Mouse (Mus musculus) bone marrow, adult 2 months (tissue): ENCODE measurements around the gene Slc25a27. TPM values are rescaled to one million over a fixed set of nuclear protein-coding genes. Genes with fewer than 3 reads are reported as not detected.

Experiments
- H3K27ac ChIP-seq: fragments of 200-500 bp; 2 replicates; pipeline ENCODE4 v1.5.1; 2012; ENCODE audit warnings: low read depth, mild to moderate bottlenecking, control low read depth, inconsistent platforms, low read length; ENCODE audit not compliant: control insufficient read depth, poor library complexity, insufficient read depth
- H3K4me1 ChIP-seq: fragments of 200-500 bp; 2 replicates; pipeline ENCODE4 v1.6.1; 2011; ENCODE audit warnings: low read length; ENCODE audit not compliant: control insufficient read depth, insufficient read depth
- H3K4me3 ChIP-seq: fragments of 200-500 bp; replicated peaks from 2 replicates; pipeline ENCODE3; 2011; ENCODE audit warnings: mild to moderate bottlenecking, low read depth, low read length, control low read depth; ENCODE audit not compliant: control insufficient read depth
- CTCF ChIP-seq: fragments of 200-500 bp; IDR thresholded peaks from 2 replicates; pipeline ENCODE4 v1.5.1; 2011; ENCODE audit warnings: low read length, control low read depth; ENCODE audit not compliant: control insufficient read depth, insufficient read depth
- POLR2A ChIP-seq: fragments of 200-500 bp; IDR thresholded peaks from 2 replicates; pipeline ENCODE4 v1.6.1; 2011; ENCODE audit warnings: low read depth, mild to moderate bottlenecking, control low read depth, low read length, borderline replicate concordance; ENCODE audit not compliant: control insufficient read depth
- WGBS: fragments of 180-500 bp; shearing (Covaris S2); methylation state at CpG from one replicate; pipeline ENCODE4 v1.1.7; 2018; 5-methylcytosine and 5-hydroxymethylcytosine counted together
- polyA plus RNA-seq: library from polyadenylated mRNA; stranded (reverse); fragments of >200 nt; gene quantifications from 2 replicates; pipeline ENCODE4 v1.2.4, GENCODE M21; 2011; ENCODE audit warnings: low replicate concordance; ENCODE audit not compliant: missing spikeins, insufficient read depth, insufficient read length

The Slc25a27 gene
- polyA plus RNA-seq = 0.66 and 3.2 TPM in 2 replicates

GRCm38 (mm10) chr17:43666576-43667289 lies at the start of gene Slc25a27:
Slc25a27 (minus strand) TSS chr17:43667214.
- H3K27ac ChIP-seq = peak within 1 kb of the TSS; percentile 41; the same call in 1 of the 2 replicates
- under 1% methylated on average over 41 of the region's 41 CpGs for WGBS
- peak within 1 kb of the TSS; percentile 83 for H3K4me3 ChIP-seq

DNA sequence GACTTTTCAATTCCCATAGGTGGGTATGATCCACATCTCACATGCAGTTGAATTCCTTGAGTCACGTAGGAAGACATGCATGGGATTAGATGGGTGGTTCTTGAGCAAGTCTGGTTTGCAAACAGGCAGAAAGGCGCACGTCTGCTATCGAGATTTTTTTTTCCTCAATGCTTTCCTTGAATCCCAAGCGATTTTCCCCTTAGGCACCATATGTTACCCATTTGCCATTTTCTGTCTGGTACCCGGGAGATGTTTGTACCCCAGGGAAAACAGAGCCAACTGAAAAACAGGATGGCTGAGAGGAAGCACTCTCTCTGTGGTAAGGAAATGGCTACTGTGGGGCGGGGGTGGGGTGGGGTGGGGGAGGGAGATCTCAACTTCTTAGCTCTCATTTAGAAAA lies 49.6 kb upstream of the Slc25a27 start:
- 51% methylated on average over 7 of the region's 7 CpGs for WGBS
- H3K27ac ChIP-seq = no peak overlapping the region
- H3K4me1 ChIP-seq = no peaks in the 10 kb centered on the region; the same call in 1 of the 2 replicates
- TF ChIP-seq CTCF (no peak), POLR2A (no peak)
- H3K4me3 ChIP-seq = no peak overlapping the region

More at GRCm38 (mm10) chr17:43666576-43667289, at the start of gene Slc25a27:
- no peaks in the 10 kb centered on the region; the same call in 1 of the 2 replicates for H3K4me1 ChIP-seq
- no peak for TF ChIP-seq CTCF
- TF ChIP-seq POLR2A = no peak

DNA sequence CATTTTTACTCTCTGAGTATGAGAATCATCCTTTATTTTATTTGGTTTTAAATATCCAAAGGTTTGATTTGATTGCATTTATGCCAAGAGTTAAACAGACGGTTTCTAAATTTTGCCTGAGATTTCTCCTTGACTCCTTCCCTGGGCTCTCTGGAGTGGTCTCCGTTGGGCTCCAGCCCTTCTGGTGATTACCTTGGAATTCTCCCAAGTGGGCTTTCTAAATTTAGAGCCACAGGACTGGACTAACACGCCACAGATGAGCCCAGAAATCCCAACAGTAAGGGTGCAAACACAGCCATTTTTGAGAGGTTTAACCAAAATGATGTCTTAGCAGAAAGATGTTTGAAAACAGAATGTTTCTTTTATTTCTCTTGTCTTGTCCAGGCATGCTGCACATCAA lies 47.2 kb upstream of the Slc25a27 start:
- H3K27ac ChIP-seq = no peak overlapping the region
- TF ChIP-seq CTCF (no peak), POLR2A (no peak)
- 74% methylated on average over 3 of the region's 3 CpGs for WGBS
- H3K4me3 ChIP-seq = no peak overlapping the region
- no peaks in the 10 kb centered on the region; the same call in 1 of the 2 replicates for H3K4me1 ChIP-seq

DNA sequence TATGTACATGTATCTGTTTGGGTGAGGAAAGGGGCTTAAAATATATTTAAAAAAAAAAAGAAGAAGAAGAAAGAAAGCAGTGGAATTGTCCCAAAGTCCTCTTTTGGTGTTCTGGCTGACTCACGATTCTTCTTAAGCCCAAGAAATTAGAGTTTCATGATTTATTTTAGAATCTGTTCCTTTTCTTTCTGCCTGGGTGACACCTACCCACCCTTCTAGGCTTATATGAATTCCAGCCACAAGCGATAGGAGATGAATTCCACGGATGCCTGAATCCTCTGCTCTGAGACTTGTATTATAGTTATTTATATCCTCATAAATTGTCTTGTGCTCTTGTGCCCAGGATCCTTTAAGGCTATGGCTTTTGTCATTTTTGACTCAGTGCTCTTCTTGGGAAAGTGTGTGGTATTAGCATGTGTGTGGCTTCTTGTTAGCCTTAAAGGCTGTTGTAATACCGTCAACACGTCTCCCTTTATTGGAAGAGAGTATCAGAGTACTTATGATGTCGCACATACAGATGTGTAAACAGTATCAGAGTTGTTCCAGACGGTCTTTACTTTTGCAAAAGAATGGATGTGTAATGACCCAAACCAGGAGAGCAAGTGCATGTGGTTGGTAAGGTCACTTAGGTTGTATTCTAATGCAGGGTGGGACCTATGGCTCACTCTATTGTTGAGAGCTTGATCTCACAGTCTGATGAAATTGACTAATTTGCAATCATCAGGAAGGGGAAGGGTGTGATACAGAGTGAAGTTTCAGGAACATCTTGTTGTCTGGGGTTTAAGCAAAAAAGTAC lies 44.7 kb upstream of the Slc25a27 start:
- H3K27ac ChIP-seq = no peak overlapping the region
- no peak overlapping the region for H3K4me3 ChIP-seq
- TF ChIP-seq CTCF (no peak), POLR2A (no peak)
- H3K4me1 ChIP-seq = no peaks in the 10 kb centered on the region
- WGBS = 85% methylated on average over 7 of the region's 7 CpGs

GRCm38 (mm10) chr17:43707254-43707653 lies 40.2 kb upstream of the Slc25a27 start:
- 84% methylated on average over 3 of the region's 3 CpGs for WGBS
- TF ChIP-seq POLR2A = no peak
- TF ChIP-seq CTCF = no peak
- H3K4me1 ChIP-seq = no peaks in the 10 kb centered on the region

GRCm38 (mm10) chr17:43706749-43707148 lies 39.7 kb upstream of the Slc25a27 start:
- no peak for TF ChIP-seq CTCF
- no peak for TF ChIP-seq POLR2A
- no peaks in the 10 kb centered on the region for H3K4me1 ChIP-seq
- H3K4me3 ChIP-seq = no peak overlapping the region
- 83% methylated on average over 3 of the region's 3 CpGs for WGBS
- no peak overlapping the region for H3K27ac ChIP-seq

More at GRCm38 (mm10) chr17:43707254-43707653, 40.2 kb upstream of the Slc25a27 start:
- Histone ChIP-seq H3K4me3 (no peak overlapping the region), H3K27ac (no peak overlapping the region)

GRCm38 (mm10) chr17:43704216-43704930 lies 37.4 kb upstream of the Slc25a27 start:
- no peak overlapping the region for H3K4me3 ChIP-seq
- 86% methylated on average over 12 of the region's 12 CpGs for WGBS
- H3K27ac ChIP-seq = no peak overlapping the region
- no peaks in the 10 kb centered on the region for H3K4me1 ChIP-seq
- TF ChIP-seq CTCF (no peak), POLR2A (no peak)
